Mouse (Mus musculus) limb, embryonic 12.5 days (tissue): Measurements from ENCODE around the gene Shroom3. TPM values are rescaled to one million over a fixed set of nuclear protein-coding genes. Genes with fewer than 3 reads are reported as not detected.

Experiments used
- ATAC-seq: fragments of 200-750 bp; cut with Nextera tagmentation; 2 replicates; pipeline ENCODE4 v1.8.0; 2017; ENCODE audit warnings: low read depth, moderate TSS enrichment; ENCODE audit not compliant: insufficient number of reproducible peaks, insufficient read depth, low FRiP score, low TSS enrichment
- H3K27ac ChIP-seq: fragments of 300-500 bp; sonication (generic); 2 replicates; pipeline ENCODE4 v1.5.1; 2016; ENCODE audit warnings: mild to moderate bottlenecking, moderate library complexity
- H3K27me3 ChIP-seq: fragments of 300-500 bp; sonication (generic); 2 replicates; pipeline ENCODE4 v1.6.1; 2016; ENCODE audit warnings: mild to moderate bottlenecking, moderate library complexity
- H3K36me3 ChIP-seq: fragments of 300-500 bp; sonication (generic); 2 replicates; pipeline ENCODE4 v1.6.1; 2016; ENCODE audit warnings: mild to moderate bottlenecking, moderate library complexity
- H3K4me1 ChIP-seq: fragments of 300-500 bp; sonication (generic); replicated peaks from 2 replicates; pipeline ENCODE4 v1.6.1; 2016
- H3K4me2 ChIP-seq: fragments of 300-500 bp; sonication (generic); 2 replicates; pipeline ENCODE4 v1.6.1; 2016; ENCODE audit warnings: mild to moderate bottlenecking, moderate library complexity
- H3K4me3 ChIP-seq: fragments of 300-500 bp; sonication (generic); replicated peaks from 2 replicates; pipeline ENCODE4 v1.5.1; 2016; ENCODE audit warnings: mild to moderate bottlenecking
- H3K9ac ChIP-seq: fragments of 300-500 bp; sonication (generic); replicated peaks from 2 replicates; pipeline ENCODE4 v1.6.1; 2016; ENCODE audit warnings: mild to moderate bottlenecking, moderate library complexity
- H3K9me3 ChIP-seq: fragments of 300-500 bp; sonication (generic); 2 replicates; pipeline ENCODE4 v1.6.1; 2016; ENCODE audit warnings: mild to moderate bottlenecking, moderate library complexity
- WGBS: fragments of 180-500 bp; shearing (Covaris S2); methylation state at CpG from one replicate; pipeline ENCODE4 v1.1.7; 2016; 5-methylcytosine and 5-hydroxymethylcytosine counted together
- polyA plus RNA-seq: library from polyadenylated mRNA; unstranded; fragments of >200 nt; fragmentation: Nextera tagmentation; extraction: Ambion mirVana; gene quantifications from 2 replicates; pipeline ENCODE4 v1.2.1, GENCODE M21; 2016

The Shroom3 gene
- polyA plus RNA-seq, 1 experiment from 2014 or later: 6.6 TPM

GRCm38 (mm10) chr5:92935883-92936282 lies 252.6 kb downstream of the Shroom3 start:
- H3K9me3 ChIP-seq: peaks cover 11% of the 10 kb centered on the region; the same call in 1 of the 2 replicates
- H3K4me3 ChIP-seq: no peak overlapping the region
- H3K4me2 ChIP-seq: no peak overlapping the region
- H3K4me1 ChIP-seq: peaks cover 16% of the 10 kb centered on the region
- H3K9ac ChIP-seq: no peak overlapping the region
- no peak for ATAC-seq
- peaks cover 17% of the 10 kb centered on the region for H3K36me3 ChIP-seq
- H3K27ac ChIP-seq: no peak overlapping the region
- WGBS: 83% methylated on average over 8 of the region's 8 CpGs
- H3K27me3 ChIP-seq: no peaks in the 10 kb centered on the region

DNA sequence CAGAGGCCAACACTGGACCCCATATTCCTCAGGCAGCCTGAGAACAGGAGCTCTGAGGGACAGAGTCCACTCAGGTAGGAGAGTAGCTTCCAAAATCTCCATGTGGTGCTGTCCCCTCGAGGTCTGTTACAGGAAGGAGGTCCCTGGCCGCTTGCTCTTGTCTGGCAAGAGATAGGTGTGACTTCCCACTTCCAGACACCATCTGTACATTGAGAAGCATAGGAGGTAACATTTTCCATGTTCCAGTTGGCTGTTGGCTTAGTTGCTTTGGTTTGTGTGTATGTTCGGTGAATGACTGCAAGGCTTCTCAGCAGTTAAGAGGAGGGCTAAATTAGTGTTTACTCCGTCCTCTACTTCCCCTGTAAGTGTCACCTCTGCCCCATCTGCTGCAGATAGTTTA lies 254.5 kb downstream of the Shroom3 start:
- peaks cover 29% of the 10 kb centered on the region for H3K9me3 ChIP-seq
- H3K36me3 ChIP-seq: peaks cover 35% of the 10 kb centered on the region
- H3K4me3 ChIP-seq: no peak overlapping the region
- H3K9ac ChIP-seq: no peak overlapping the region
- no peak for ATAC-seq
- no peak overlapping the region for H3K27ac ChIP-seq
- WGBS: 64% methylated on average over 4 of the region's 4 CpGs
- H3K4me2 ChIP-seq: no peak overlapping the region
- peaks cover under 1% of the 10 kb centered on the region for H3K4me1 ChIP-seq
- H3K27me3 ChIP-seq: no peaks in the 10 kb centered on the region

GRCm38 (mm10) chr5:92939246-92939995 lies 256.2 kb downstream of the Shroom3 start:
- 88% methylated on average over 15 of the region's 15 CpGs for whole genome bisulfite sequencing
- Histone ChIP-seq H3K4me1 (no peaks in the 10 kb centered on the region), H3K4me2 (no peak overlapping the region), H3K27me3 (no peaks in the 10 kb centered on the region), H3K36me3 (peaks cover 47% of the 10 kb centered on the region), H3K9ac (no peak overlapping the region), H3K4me3 (no peak overlapping the region), H3K27ac (no peak overlapping the region), H3K9me3 (peaks cover 34% of the 10 kb centered on the region)
- no peak for ATAC-seq

DNA sequence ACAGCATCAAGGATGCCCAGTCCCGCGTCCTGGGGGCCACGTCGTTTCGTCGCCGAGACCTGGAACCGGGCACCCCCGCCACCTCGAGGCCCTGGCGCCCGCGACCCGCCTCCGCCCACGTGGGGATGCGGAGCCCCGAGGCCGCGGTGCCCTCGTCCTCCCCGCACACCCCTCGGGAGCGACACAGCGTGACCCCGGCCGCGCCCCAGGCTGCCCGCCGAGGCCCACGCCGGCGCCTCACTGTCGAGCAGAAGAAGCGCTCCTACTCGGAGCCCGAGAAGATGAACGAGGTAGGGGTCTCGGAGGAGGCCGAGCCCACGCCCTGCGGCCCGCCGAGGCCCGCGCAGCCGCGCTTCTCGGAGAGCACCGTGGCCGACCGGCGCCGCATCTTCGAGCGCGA lies 258.9 kb downstream of the Shroom3 start:
- 0 out of 2 replicates have a peak overlapping the region, but pooled peaks have one; percentile 2 for H3K4me3 ChIP-seq
- peaks cover 34% of the 10 kb centered on the region for H3K9me3 ChIP-seq
- no peak overlapping the region for H3K4me2 ChIP-seq
- peaks cover 46% of the 10 kb centered on the region for H3K36me3 ChIP-seq
- no peaks in the 10 kb centered on the region for H3K27me3 ChIP-seq
- H3K27ac ChIP-seq: no peak overlapping the region
- no peaks in the 10 kb centered on the region for H3K4me1 ChIP-seq
- 90% methylated on average over 57 of the region's 57 CpGs for WGBS
- no peak for ATAC-seq
- no peak overlapping the region for H3K9ac ChIP-seq

GRCm38 (mm10) chr5:92942577-92942976 lies 259.3 kb downstream of the Shroom3 start:
- Histone ChIP-seq H3K4me3 (0 out of 2 replicates have a peak overlapping the region, but pooled peaks have one; percentile 2), H3K36me3 (peaks cover 46% of the 10 kb centered on the region), H3K4me2 (no peak overlapping the region), H3K27me3 (no peaks in the 10 kb centered on the region), H3K9me3 (peaks cover 34% of the 10 kb centered on the region), H3K4me1 (no peaks in the 10 kb centered on the region), H3K27ac (no peak overlapping the region), H3K9ac (no peak overlapping the region)
- ATAC-seq: no peak
- WGBS: 91% methylated on average over 47 of the region's 47 CpGs

DNA sequence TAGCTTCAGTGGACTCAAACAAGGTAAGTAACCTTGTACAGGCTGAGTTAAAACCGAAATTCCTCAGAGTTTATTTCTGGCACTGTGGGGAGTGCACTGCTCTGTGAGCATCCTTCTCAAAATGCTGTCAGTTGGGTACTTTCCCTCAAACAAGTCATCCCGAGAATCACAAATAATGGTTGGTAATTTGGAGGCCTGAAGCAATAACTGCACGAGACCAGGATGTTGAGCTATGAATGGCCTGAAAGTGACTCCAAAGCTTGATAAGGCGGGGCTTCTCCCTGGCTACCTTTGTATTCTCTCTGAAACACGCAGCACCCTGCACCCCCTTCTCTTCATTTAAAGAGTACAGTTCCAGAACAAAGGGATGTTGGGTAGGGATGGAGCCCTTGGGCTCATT lies 261.6 kb downstream of the Shroom3 start:
- Histone ChIP-seq H3K27me3 (no peaks in the 10 kb centered on the region), H3K9ac (no peak overlapping the region), H3K4me1 (0 out of 2 replicates have a peak, but pooled peaks cover 3% of the 10 kb centered on the region), H3K27ac (no peak overlapping the region), H3K36me3 (peaks cover 47% of the 10 kb centered on the region), H3K4me2 (no peak overlapping the region), H3K4me3 (no peak overlapping the region), H3K9me3 (peaks cover 31% of the 10 kb centered on the region)
- ATAC-seq: no peak
- WGBS: 82% methylated on average over 5 of the region's 5 CpGs

DNA sequence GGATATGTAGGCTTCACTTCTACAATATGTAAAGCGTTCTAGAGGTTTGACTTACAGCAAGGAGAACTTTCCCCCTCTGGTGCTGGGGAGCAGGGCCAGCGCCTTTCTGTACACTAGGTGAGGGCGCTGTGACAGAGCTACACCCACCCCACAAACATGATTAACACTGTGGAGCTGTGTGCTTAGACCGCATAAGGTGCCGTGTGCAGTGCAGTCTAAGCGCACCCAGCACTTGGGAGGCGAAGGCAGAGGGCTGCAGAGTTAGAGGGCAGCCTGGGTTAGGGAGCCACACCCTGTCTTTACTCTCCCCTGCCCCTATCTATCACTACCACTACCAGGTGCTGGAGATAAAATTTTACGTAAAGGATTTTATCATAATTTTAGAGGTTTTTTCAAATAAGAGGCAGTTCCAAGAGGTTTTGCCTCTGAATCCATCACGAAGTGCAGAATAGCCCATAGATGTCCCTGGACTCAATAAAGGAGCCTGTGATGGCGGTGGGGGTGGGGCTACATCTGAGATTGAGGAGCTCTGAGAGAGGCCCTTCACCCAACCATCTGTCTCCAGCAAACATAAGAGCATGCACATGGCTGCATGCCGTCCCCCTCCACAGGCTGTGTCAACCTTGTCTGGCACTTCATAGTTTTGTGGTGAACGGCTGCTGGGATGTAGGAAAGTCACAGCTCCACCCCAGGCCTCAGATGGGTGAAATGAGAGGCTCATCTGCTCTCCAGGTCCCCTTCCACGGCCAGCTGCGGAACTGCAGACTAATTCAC lies 265.9 kb downstream of the Shroom3 start:
- no peak overlapping the region for H3K27ac ChIP-seq
- no peak overlapping the region for H3K9ac ChIP-seq
- H3K27me3 ChIP-seq: no peaks in the 10 kb centered on the region
- no peaks in the 10 kb centered on the region for H3K9me3 ChIP-seq
- no peak overlapping the region for H3K4me2 ChIP-seq
- H3K4me1 ChIP-seq: 0 out of 2 replicates have a peak, but pooled peaks cover 3% of the 10 kb centered on the region
- 76% methylated on average over 14 of the region's 14 CpGs for WGBS
- peaks cover 42% of the 10 kb centered on the region for H3K36me3 ChIP-seq
- ATAC-seq: 0 out of 2 replicates have a peak, but pooled peaks have one; percentile 9
- H3K4me3 ChIP-seq: no peak overlapping the region

- WGBS: 84% methylated on average over 14 of the region's 14 CpGs
- no peaks in the 10 kb centered on the region for H3K9me3 ChIP-seq
- ATAC-seq: no peak
- peaks cover 44% of the 10 kb centered on the region for H3K36me3 ChIP-seq
- H3K4me2 ChIP-seq: no peak overlapping the region
- no peak overlapping the region for H3K9ac ChIP-seq
- H3K27me3 ChIP-seq: no peaks in the 10 kb centered on the region
- H3K27ac ChIP-seq: no peak overlapping the region
- H3K4me3 ChIP-seq: no peak overlapping the region
- peaks cover 3% of the 10 kb centered on the region; the same call in 1 of the 2 replicates for H3K4me1 ChIP-seq
Measured at GRCm38 (mm10) chr5:92950583-92950982, 267.3 kb downstream of the Shroom3 start.

DNA sequence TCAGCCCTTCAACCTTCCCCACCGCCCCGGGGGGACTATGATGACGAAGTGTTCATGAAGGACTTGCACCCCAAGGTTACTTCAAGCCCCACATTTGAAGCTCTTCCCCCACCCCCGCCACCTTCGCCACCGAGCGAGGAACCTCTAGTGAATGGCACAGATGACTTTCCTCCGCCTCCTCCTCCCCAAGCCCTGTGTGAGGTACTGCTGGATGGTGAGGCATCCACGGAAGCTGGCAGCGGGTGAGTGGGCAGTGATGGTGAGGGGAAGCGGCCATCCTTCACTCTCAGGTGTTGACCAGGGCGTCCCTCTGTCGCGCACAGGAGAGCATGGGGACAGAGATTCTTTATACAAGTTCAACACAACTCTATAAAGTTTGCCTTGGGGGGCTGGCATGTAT lies 267.8 kb downstream of the Shroom3 start:
- peaks cover 49% of the 10 kb centered on the region for H3K36me3 ChIP-seq
- WGBS: 92% methylated on average over 14 of the region's 14 CpGs
- peaks cover 3% of the 10 kb centered on the region; the same call in 1 of the 2 replicates for H3K4me1 ChIP-seq
- H3K9ac ChIP-seq: no peak overlapping the region
- no peak for ATAC-seq
- no peaks in the 10 kb centered on the region for H3K9me3 ChIP-seq
- H3K4me2 ChIP-seq: no peak overlapping the region
- no peak overlapping the region for H3K27ac ChIP-seq
- H3K27me3 ChIP-seq: no peaks in the 10 kb centered on the region
- H3K4me3 ChIP-seq: no peak overlapping the region

GRCm38 (mm10) chr5:92953865-92954264 lies 270.6 kb downstream of the Shroom3 start:
- H3K27ac ChIP-seq: no peak overlapping the region
- WGBS: 88% methylated on average over 8 of the region's 8 CpGs
- H3K36me3 ChIP-seq: peaks cover 45% of the 10 kb centered on the region
- no peak overlapping the region for H3K4me3 ChIP-seq
- H3K9ac ChIP-seq: no peak overlapping the region
- H3K27me3 ChIP-seq: no peaks in the 10 kb centered on the region
- no peak overlapping the region for H3K4me2 ChIP-seq
- no peak for ATAC-seq
- H3K4me1 ChIP-seq: peaks cover 7% of the 10 kb centered on the region
- no peaks in the 10 kb centered on the region for H3K9me3 ChIP-seq

GRCm38 (mm10) chr5:92954323-92954722 lies 271.1 kb downstream of the Shroom3 start:
- 35% methylated on average over 10 of the region's 10 CpGs for WGBS
- no peaks in the 10 kb centered on the region for H3K9me3 ChIP-seq
- no peak for ATAC-seq
- H3K4me2 ChIP-seq: no peak overlapping the region
- H3K4me3 ChIP-seq: no peak overlapping the region
- H3K36me3 ChIP-seq: peaks cover 45% of the 10 kb centered on the region
- peaks cover 11% of the 10 kb centered on the region for H3K4me1 ChIP-seq
- H3K27me3 ChIP-seq: no peaks in the 10 kb centered on the region
- H3K27ac ChIP-seq: no peak overlapping the region
- H3K9ac ChIP-seq: no peak overlapping the region
